Mouse (Mus musculus) lung, postnatal 0 days (tissue): ENCODE measurements around the gene Fasl. TPM values are rescaled to one million over a fixed set of nuclear protein-coding genes. Genes with fewer than 3 reads are reported as not detected.

ENCODE experiments used
- ATAC-seq: fragments of 200-750 bp; cut with Nextera tagmentation; 2 replicates; pipeline ENCODE4 v1.8.0; 2017; ENCODE audit warnings: moderate library complexity
- DNase-seq: peaks from one replicate; pipeline ENCODE4 v3.0.0-alpha.2; 2016; ENCODE audit warnings: low spot score
- H3K27ac ChIP-seq: fragments of 300-500 bp; sonication (generic); 2 replicates; pipeline ENCODE4 v1.5.1; 2014; ENCODE audit warnings: antibody characterized with exemption, mild to moderate bottlenecking, low read length, mixed read lengths
- H3K27me3 ChIP-seq: fragments of 300-500 bp; sonication (generic); replicated peaks from 2 replicates; pipeline ENCODE4 v1.6.1; 2014; ENCODE audit warnings: low read length, mixed read lengths; ENCODE audit not compliant: insufficient read depth
- H3K36me3 ChIP-seq: fragments of 300-500 bp; sonication (generic); 2 replicates; pipeline ENCODE4 v1.6.1; 2014; ENCODE audit warnings: low read length, mixed read lengths; ENCODE audit not compliant: insufficient read depth
- H3K4me1 ChIP-seq: fragments of 300-500 bp; sonication (generic); 2 replicates; pipeline ENCODE4 v1.6.1; 2014; ENCODE audit warnings: antibody characterized with exemption, low read depth, low read length, mixed read lengths; ENCODE audit not compliant: insufficient read depth
- H3K4me2 ChIP-seq: fragments of 300-500 bp; sonication (generic); replicated peaks from 2 replicates; pipeline ENCODE4 v1.6.1; 2014; ENCODE audit warnings: low read depth, mild to moderate bottlenecking, low read length, moderate library complexity, mixed read lengths
- H3K4me3 ChIP-seq: fragments of 300-500 bp; sonication (generic); 2 replicates; pipeline ENCODE4 v1.5.1; 2014; ENCODE audit warnings: low read depth, low read length
- H3K9ac ChIP-seq: fragments of 300-500 bp; sonication (generic); replicated peaks from 2 replicates; pipeline ENCODE4 v1.6.1; 2014; ENCODE audit warnings: low read depth, mild to moderate bottlenecking
- H3K9me3 ChIP-seq: fragments of 300-500 bp; sonication (generic); 2 replicates; pipeline ENCODE4 v1.6.1; 2016; ENCODE audit warnings: low read length, mixed read lengths
- CTCF ChIP-seq: IDR thresholded peaks from 2 replicates; pipeline ENCODE4 v1.5.1; 2016; ENCODE audit warnings: antibody characterized with exemption, mild to moderate bottlenecking
- EP300 ChIP-seq: IDR thresholded peaks from 2 replicates; pipeline ENCODE4 v1.6.1; 2016; ENCODE audit warnings: antibody characterized with exemption, mild to moderate bottlenecking, control low read depth
- WGBS: fragments of 180-500 bp; shearing (Covaris S2); extraction: QIAGEN DNeasy Blood & Tissue Kit; methylation state at CpG from one replicate; pipeline ENCODE4 v1.1.7; 2014; 5-methylcytosine and 5-hydroxymethylcytosine counted together
- polyA plus RNA-seq: library from polyadenylated mRNA; unstranded; fragments of >200 nt; fragmentation: Nextera tagmentation; extraction: Ambion mirVana; gene quantifications from 2 replicates; pipeline ENCODE4 v1.2.1, GENCODE M21; 2015

The Fasl gene
- polyA plus RNA-seq, 1 experiment from 2014 or later = 0.11 TPM

- DNase-seq (peak; percentile 66), ATAC-seq (peak; percentile 63)
- H3K4me3 ChIP-seq = 0 out of 2 replicates have a peak overlapping the region, but pooled peaks have one; percentile 8
- H3K36me3 ChIP-seq = no peaks in the 10 kb centered on the region
- TF ChIP-seq EP300 = no peak
- WGBS = 30% methylated on average over 5 of the region's 5 CpGs
- H3K4me1 ChIP-seq = no peaks in the 10 kb centered on the region; the same call in 1 of the 2 replicates
- H3K27ac ChIP-seq = no peak overlapping the region
- H3K27me3 ChIP-seq = no peaks in the 10 kb centered on the region
- H3K4me2 ChIP-seq = no peak overlapping the region; the same call in 1 of the 2 replicates
- no peak overlapping the region for H3K9ac ChIP-seq
- H3K9me3 ChIP-seq = no peaks in the 10 kb centered on the region
Measured at GRCm38 (mm10) chr1:161766656-161767055, 21.6 kb downstream of the Fasl start.

GRCm38 (mm10) chr1:161765932-161766331, 22.4 kb downstream of the Fasl start:
- 27% methylated on average over 5 of the region's 5 CpGs for WGBS
- no peak for ATAC-seq
- no peak overlapping the region for H3K4me2 ChIP-seq
- H3K4me3 ChIP-seq = no peak overlapping the region
- H3K36me3 ChIP-seq = no peaks in the 10 kb centered on the region
- no peaks in the 10 kb centered on the region for H3K9me3 ChIP-seq
- H3K9ac ChIP-seq = no peak overlapping the region
- no peak overlapping the region for H3K27ac ChIP-seq
- TF ChIP-seq EP300 (no peak), CTCF (no peak)
- no peak for DNase-seq
- H3K4me1 ChIP-seq = no peaks in the 10 kb centered on the region; the same call in 1 of the 2 replicates
- no peaks in the 10 kb centered on the region for H3K27me3 ChIP-seq

- Histone ChIP-seq H3K4me2 (no peak overlapping the region), H3K36me3 (no peaks in the 10 kb centered on the region), H3K27ac (no peak overlapping the region), H3K4me3 (no peak overlapping the region), H3K27me3 (no peaks in the 10 kb centered on the region), H3K9ac (no peak overlapping the region), H3K9me3 (no peaks in the 10 kb centered on the region), H3K4me1 (no peaks in the 10 kb centered on the region; the same call in 1 of the 2 replicates)
- DNase-seq (no peak), ATAC-seq (no peak)
- 85% methylated on average over 1 of the region's 1 CpGs for WGBS
- TF ChIP-seq EP300 = no peak
- no peak for TF ChIP-seq CTCF
Measured at GRCm38 (mm10) chr1:161764964-161765363, 23.3 kb downstream of the Fasl start.

GRCm38 (mm10) chr1:161761556-161761955, 26.7 kb downstream of the Fasl start:
- TF ChIP-seq EP300 = no peak
- no peak for TF ChIP-seq CTCF
- Histone ChIP-seq H3K36me3 (no peaks in the 10 kb centered on the region), H3K4me1 (no peaks in the 10 kb centered on the region; the same call in 1 of the 2 replicates), H3K27ac (no peak overlapping the region), H3K9ac (no peak overlapping the region), H3K4me3 (no peak overlapping the region), H3K9me3 (no peaks in the 10 kb centered on the region), H3K4me2 (no peak overlapping the region), H3K27me3 (no peaks in the 10 kb centered on the region)
- 25% methylated on average over 4 of the region's 4 CpGs for WGBS
- ATAC-seq = no peak
- DNase-seq = no peak

GRCm38 (mm10) chr1:161756547-161756946, 31.7 kb downstream of the Fasl start:
- H3K4me3 ChIP-seq = no peak overlapping the region
- H3K4me1 ChIP-seq = no peaks in the 10 kb centered on the region
- 83% methylated on average over 3 of the region's 3 CpGs for WGBS
- no peaks in the 10 kb centered on the region for H3K9me3 ChIP-seq
- H3K27me3 ChIP-seq = no peaks in the 10 kb centered on the region
- H3K27ac ChIP-seq = no peak overlapping the region
- ATAC-seq (no peak), DNase-seq (no peak)
- TF ChIP-seq CTCF = no peak
- no peak for TF ChIP-seq EP300
- no peak overlapping the region for H3K9ac ChIP-seq
- no peak overlapping the region for H3K4me2 ChIP-seq
- no peaks in the 10 kb centered on the region for H3K36me3 ChIP-seq

GRCm38 (mm10) chr1:161751311-161751710, 37.0 kb downstream of the Fasl start:
- H3K36me3 ChIP-seq = no peaks in the 10 kb centered on the region
- WGBS = 50% methylated on average over 8 of the region's 8 CpGs
- ATAC-seq (no peak), DNase-seq (no peak)
- H3K27ac ChIP-seq = no peak overlapping the region
- no peak overlapping the region for H3K9ac ChIP-seq
- H3K27me3 ChIP-seq = no peaks in the 10 kb centered on the region
- H3K4me2 ChIP-seq = no peak overlapping the region
- no peak overlapping the region for H3K4me3 ChIP-seq
- TF ChIP-seq CTCF (no peak), EP300 (no peak)
- H3K4me1 ChIP-seq = no peaks in the 10 kb centered on the region
- no peaks in the 10 kb centered on the region for H3K9me3 ChIP-seq
